Mouse (Mus musculus) liver, adult 2 months (tissue): ENCODE measurements around the gene Rap1b. TPM values are rescaled to one million over a fixed set of nuclear protein-coding genes. Genes with fewer than 3 reads are reported as not detected.

Experiments
- DNase-seq: peaks from one replicate; pipeline ENCODE4 v3.0.0-alpha.2; 2011; ENCODE audit warnings: low read depth, low spot score; ENCODE audit errors: extremely low read depth
- H3K27ac ChIP-seq: fragments of 200-500 bp; replicated peaks from 2 replicates; pipeline ENCODE4 v1.5.1; 2012; ENCODE audit warnings: low read depth, mild to moderate bottlenecking, control low read depth, inconsistent platforms, low read length; ENCODE audit not compliant: insufficient read depth
- H3K27me3 ChIP-seq: fragments of 200-500 bp; 2 replicates; pipeline ENCODE4 v1.6.1; 2012; ENCODE audit warnings: mild to moderate bottlenecking, moderate library complexity, low read length, inconsistent platforms; ENCODE audit not compliant: control insufficient read depth, insufficient read depth
- H3K36me3 ChIP-seq: fragments of 200-500 bp; 2 replicates; pipeline ENCODE4 v1.6.1; 2012; ENCODE audit warnings: low read length, inconsistent platforms; ENCODE audit not compliant: control insufficient read depth, insufficient read depth
- H3K4me1 ChIP-seq: fragments of 200-500 bp; 2 replicates; pipeline ENCODE4 v1.6.1; 2011; ENCODE audit warnings: low read length; ENCODE audit not compliant: control insufficient read depth, insufficient read depth
- H3K4me3 ChIP-seq: fragments of 200-500 bp; 2 replicates; pipeline ENCODE4 v1.5.1; 2011; ENCODE audit warnings: low read depth, mild to moderate bottlenecking, control low read depth, low read length, moderate library complexity; ENCODE audit not compliant: insufficient read depth
- H3K79me2 ChIP-seq: fragments of 200-500 bp; 2 replicates; pipeline ENCODE4 v1.6.1; 2012; ENCODE audit warnings: inconsistent platforms, mild to moderate bottlenecking, low read length, moderate library complexity; ENCODE audit not compliant: control insufficient read depth, insufficient read depth
- H3K9ac ChIP-seq: fragments of 200-500 bp; 2 replicates; pipeline ENCODE4 v1.6.1; 2012; ENCODE audit warnings: low read depth, mild to moderate bottlenecking, control low read depth, inconsistent platforms, low read length
- CTCF ChIP-seq: fragments of 200-500 bp; IDR thresholded peaks from 2 replicates; pipeline ENCODE4 v1.5.1; 2011; ENCODE audit warnings: low read depth, low read length, control low read depth
- POLR2A ChIP-seq: fragments of 200-500 bp; IDR thresholded peaks from 2 replicates; pipeline ENCODE4 v1.6.1; 2011; ENCODE audit warnings: low read length, control low read depth; ENCODE audit not compliant: insufficient read depth; ENCODE audit errors: extremely low read depth
- WGBS: fragments of 180-500 bp; shearing (Covaris S2); methylation state at CpG from one replicate; pipeline ENCODE4 v1.1.7; 2018; 5-methylcytosine and 5-hydroxymethylcytosine counted together
- polyA plus RNA-seq: library from polyadenylated mRNA; depleted of rRNA; stranded (reverse); fragments of >200 nt; gene quantifications from 2 replicates; pipeline ENCODE4 v1.2.3, GENCODE M21; 2012
- total RNA-seq: library from RNA; depleted of rRNA; stranded (reverse); fragments of >200 nt; gene quantifications from 2 replicates; pipeline ENCODE4 v1.2.3, GENCODE M21; 2014

The Rap1b gene
- total and polyA plus RNA-seq, 2 experiments: 12.5 to 44.6 TPM

DNA sequence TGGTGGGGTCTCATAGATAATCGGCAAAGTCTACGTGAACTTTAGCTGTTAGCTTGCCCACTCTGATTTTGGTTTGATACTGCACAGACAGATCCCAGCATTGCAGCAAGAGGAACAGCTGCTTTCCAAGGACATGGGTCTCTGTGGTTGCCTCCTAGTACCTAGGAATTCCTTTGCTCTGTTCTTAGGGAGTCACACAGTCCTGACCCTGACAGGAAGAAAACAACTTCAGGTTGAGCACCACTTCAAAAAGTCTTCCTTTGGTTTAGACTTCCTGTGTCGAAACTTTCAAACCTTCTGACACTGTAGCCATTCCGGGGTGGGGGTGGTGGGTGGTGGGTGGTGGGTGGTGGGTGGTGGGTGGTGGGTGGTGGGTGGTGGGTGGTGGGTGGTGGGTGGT lies 18.4 kb upstream of the Rap1b start:
- WGBS: 74% methylated on average over 4 of the region's 4 CpGs
- DNase-seq: no peak
- no peak overlapping the region for H3K4me3 ChIP-seq
- no peak overlapping the region for H3K9ac ChIP-seq
- TF ChIP-seq POLR2A (no peak), CTCF (no peak)
- H3K36me3 ChIP-seq: no peaks in the 10 kb centered on the region
- H3K27ac ChIP-seq: no peak overlapping the region
- no peaks in the 10 kb centered on the region for H3K79me2 ChIP-seq
- H3K4me1 ChIP-seq: no peaks in the 10 kb centered on the region
- no peaks in the 10 kb centered on the region for H3K27me3 ChIP-seq

DNA sequence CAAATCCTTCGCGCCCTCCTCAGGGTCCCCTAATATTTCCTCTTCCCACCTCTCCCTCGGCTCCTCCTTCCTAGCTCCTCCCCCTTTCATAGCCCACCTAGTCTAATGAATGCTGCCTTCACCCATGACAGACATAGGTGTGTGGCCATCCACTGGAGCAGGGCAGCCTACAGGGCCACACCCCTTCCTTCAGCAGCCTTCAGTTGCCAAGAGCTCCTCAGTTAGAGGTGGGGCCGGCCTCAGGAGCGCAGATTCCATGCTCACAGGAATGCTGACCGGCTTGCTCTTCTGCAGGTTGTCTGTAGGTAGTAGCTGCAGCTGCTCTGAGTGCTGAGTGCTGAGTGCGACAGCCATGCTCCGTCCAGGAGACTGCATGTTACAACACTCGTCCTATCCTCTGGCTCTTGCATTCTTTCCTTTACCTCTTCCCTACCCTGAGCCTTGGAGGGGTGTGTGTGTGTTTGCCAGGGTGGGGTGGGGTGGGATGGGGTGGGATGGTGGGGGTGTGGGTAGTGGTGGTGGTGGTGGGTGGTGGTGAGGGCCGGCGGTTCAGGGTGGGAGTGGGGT lies 16.3 kb upstream of the Rap1b start:
- Histone ChIP-seq H3K9ac (no peak overlapping the region), H3K36me3 (no peaks in the 10 kb centered on the region), H3K4me3 (no peak overlapping the region), H3K27ac (no peak overlapping the region), H3K79me2 (no peaks in the 10 kb centered on the region), H3K27me3 (no peaks in the 10 kb centered on the region), H3K4me1 (no peaks in the 10 kb centered on the region)
- no peak for DNase-seq
- WGBS: 78% methylated on average over 11 of the region's 11 CpGs
- TF ChIP-seq POLR2A: no peak
- no peak for TF ChIP-seq CTCF

DNA sequence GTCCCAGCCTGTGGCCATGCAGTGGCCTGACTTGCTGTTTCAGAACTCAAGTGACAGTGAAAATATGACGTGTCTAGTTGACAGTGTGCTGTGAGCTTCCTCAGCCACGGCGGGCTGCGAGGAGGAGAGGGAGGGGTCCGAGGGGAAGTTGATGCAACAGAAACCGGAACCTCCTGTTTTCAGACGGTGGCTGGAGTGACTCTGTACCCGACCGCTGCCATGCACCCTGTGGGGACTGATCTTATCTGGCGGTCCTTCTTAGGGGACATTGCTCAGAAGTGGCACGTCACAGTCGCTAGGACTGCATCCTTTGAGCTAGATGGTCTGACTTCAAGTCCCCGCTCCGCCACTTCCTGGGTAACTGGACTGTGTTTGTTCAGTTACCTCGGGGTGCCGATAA lies 15.1 kb upstream of the Rap1b start:
- no peak for TF ChIP-seq CTCF
- TF ChIP-seq POLR2A: no peak
- Histone ChIP-seq H3K79me2 (no peaks in the 10 kb centered on the region), H3K27me3 (no peaks in the 10 kb centered on the region), H3K27ac (peak overlapping the region; percentile 3; the same call in 1 of the 2 replicates), H3K4me1 (no peaks in the 10 kb centered on the region), H3K36me3 (no peaks in the 10 kb centered on the region), H3K4me3 (no peak overlapping the region), H3K9ac (no peak overlapping the region; the same call in 1 of the 2 replicates)
- peak; percentile 38 for DNase-seq
- 72% methylated on average over 16 of the region's 16 CpGs for WGBS

DNA sequence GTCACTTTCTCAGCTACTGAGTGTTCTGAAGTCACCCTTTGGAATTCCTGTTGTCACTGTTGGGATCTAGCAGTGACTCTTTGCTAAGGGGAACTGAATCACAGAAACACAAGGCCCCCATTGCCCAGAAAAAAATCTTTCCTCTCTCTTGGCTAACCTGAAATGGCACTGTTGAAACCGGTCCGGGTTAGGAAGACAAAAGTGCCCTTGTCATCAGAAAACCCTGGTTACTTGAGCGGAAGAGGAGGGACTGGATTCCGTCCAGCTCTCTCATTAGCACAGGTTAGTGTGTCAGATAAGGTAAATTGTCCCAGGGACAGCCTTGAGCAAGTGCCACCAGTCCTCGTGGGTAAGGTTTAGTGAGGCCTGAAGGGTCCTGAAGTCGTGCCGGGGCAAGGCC lies 14.5 kb upstream of the Rap1b start:
- no peaks in the 10 kb centered on the region for H3K27me3 ChIP-seq
- no peaks in the 10 kb centered on the region for H3K79me2 ChIP-seq
- no peaks in the 10 kb centered on the region for H3K36me3 ChIP-seq
- no peak overlapping the region for H3K9ac ChIP-seq
- TF ChIP-seq POLR2A: no peak
- no peak for TF ChIP-seq CTCF
- WGBS: 77% methylated on average over 7 of the region's 7 CpGs
- DNase-seq: peak; percentile 38
- no peak overlapping the region for H3K4me3 ChIP-seq
- H3K27ac ChIP-seq: peak overlapping the region; percentile 38; the same call in 1 of the 2 replicates
- H3K4me1 ChIP-seq: no peaks in the 10 kb centered on the region

DNA sequence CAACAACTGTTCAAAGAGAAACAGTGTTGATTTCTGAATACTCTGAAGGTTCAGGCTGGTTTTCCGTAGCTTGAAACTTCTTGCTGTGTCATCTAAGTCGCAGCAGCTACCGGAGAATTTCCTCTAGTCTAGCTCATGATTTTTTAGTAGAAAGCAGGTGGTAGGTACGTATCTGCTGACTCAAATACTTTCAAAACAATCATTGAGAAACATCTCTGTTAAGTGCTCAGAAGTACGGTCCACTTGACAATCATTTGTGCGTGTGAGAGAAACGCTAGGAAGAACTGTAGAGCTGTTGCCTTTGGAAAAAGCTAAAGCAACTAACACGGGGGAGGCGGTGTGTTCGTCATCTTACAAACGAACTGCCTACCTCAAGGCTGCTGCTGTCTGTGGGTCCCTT lies 14.0 kb upstream of the Rap1b start:
- TF ChIP-seq POLR2A (no peak), CTCF (no peak)
- WGBS: 86% methylated on average over 11 of the region's 11 CpGs
- H3K27me3 ChIP-seq: no peaks in the 10 kb centered on the region

DNA sequence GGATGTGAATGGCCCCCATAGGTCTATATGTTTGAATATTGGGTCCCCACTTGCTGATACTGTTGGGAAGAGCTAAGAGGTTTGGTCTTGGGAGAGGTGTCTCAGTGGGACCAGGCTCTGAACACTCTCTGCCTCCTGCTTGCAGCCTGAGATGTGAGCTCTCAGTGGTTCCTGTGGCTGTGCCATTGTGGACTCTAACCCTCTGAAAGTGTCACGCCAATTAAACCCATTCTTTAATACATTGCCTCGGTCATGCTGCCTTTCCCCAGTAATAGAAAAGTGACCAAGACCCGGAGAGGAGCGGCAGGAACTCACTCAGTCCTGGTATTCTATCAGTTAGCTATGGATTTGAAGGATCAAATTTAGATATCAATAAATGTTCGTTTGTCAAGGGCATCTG lies 12.4 kb upstream of the Rap1b start:
- Histone ChIP-seq H3K27ac (no peak overlapping the region), H3K9ac (no peak overlapping the region), H3K4me1 (no peaks in the 10 kb centered on the region), H3K79me2 (no peaks in the 10 kb centered on the region), H3K4me3 (no peak overlapping the region), H3K27me3 (no peaks in the 10 kb centered on the region), H3K36me3 (no peaks in the 10 kb centered on the region)
- no peak for DNase-seq
- TF ChIP-seq CTCF (no peak), POLR2A (no peak)
- WGBS: 88% methylated on average over 5 of the region's 5 CpGs

More for the DNA sequence above, 14.0 kb upstream of the Rap1b start:
- DNase-seq: no peak
- 0 out of 2 replicates have a peak overlapping the region, but pooled peaks have one; percentile 17 for H3K9ac ChIP-seq
- H3K79me2 ChIP-seq: no peaks in the 10 kb centered on the region
- no peaks in the 10 kb centered on the region for H3K36me3 ChIP-seq
- H3K4me3 ChIP-seq: no peak overlapping the region
- no peaks in the 10 kb centered on the region for H3K4me1 ChIP-seq
- peak overlapping the region; percentile 38; the same call in 1 of the 2 replicates for H3K27ac ChIP-seq
